Mouse (Mus musculus) gastrocnemius, adult 2 months (tissue): ENCODE measurements around the gene Fndc10. TPM values are rescaled to one million over a fixed set of nuclear protein-coding genes. Genes with fewer than 3 reads are reported as not detected.
A peak's percentile ranks its signal among the peaks of the same experiment; 100 is the strongest.

Source experiments
- DNase-seq: peaks from one replicate; pipeline ENCODE4 v3.0.0; 2022
- H3K27ac ChIP-seq: fragments of 200-600 bp; 2 replicates; pipeline ENCODE4 v1.8.1; 2022; ENCODE audit warnings: mild to moderate bottlenecking
- H3K4me3 ChIP-seq: fragments of 200-600 bp; 2 replicates; pipeline ENCODE4 v1.8.1; 2022; ENCODE audit warnings: mild to moderate bottlenecking, moderate library complexity
- CTCF ChIP-seq: fragments of 200-600 bp; IDR thresholded peaks from 2 replicates; pipeline ENCODE4 v1.8.1; 2022; ENCODE audit warnings: antibody characterized with exemption, mild to moderate bottlenecking, moderate library complexity
- intact Hi-C: fragments of 180-260 bp; cut with DNase I; formaldehyde crosslinking; loops from one replicate; pipeline ENCODE4 v1.15.1; 2025
- total RNA-seq, 2 experiments: library from RNA; stranded (reverse); gene quantifications; 2 replicates each; pipeline ENCODE4 v1.2.3; 2021

Fndc10 gene
- total RNA-seq, 2 experiments from 2014 or later: 1.0 to 1.5 TPM

- peak; percentile 45 for TF ChIP-seq CTCF
- H3K27ac ChIP-seq: peak overlapping the region; percentile 81
- peak; percentile 74 for DNase-seq
- H3K4me3 ChIP-seq: peak overlapping the region; percentile 87
- intact Hi-C loops: no loop called here
Measured at GRCm38 (mm10) chr4:155694482-155695401, 600 bp downstream of the Fndc10 start.

GRCm38 (mm10) chr4:155695531-155696062 lies 1.5 kb downstream of the Fndc10 start:
- intact Hi-C loops: no loop called here
- Histone ChIP-seq H3K27ac (no peak overlapping the region), H3K4me3 (peak overlapping the region; percentile 87)
- TF ChIP-seq CTCF: no peak
- no peak for DNase-seq

- no peak for TF ChIP-seq CTCF
- intact Hi-C loops: no loop called here
- DNase-seq: no peak
- Histone ChIP-seq H3K4me3 (no peak overlapping the region), H3K27ac (no peak overlapping the region)
Measured at GRCm38 (mm10) chr4:155696261-155697255, 2.4 kb downstream of the Fndc10 start.

- Histone ChIP-seq H3K4me3 (no peak overlapping the region), H3K27ac (no peak overlapping the region)
- intact Hi-C loops: loop anchor here (5.0 to 10.0 kb wide), 3 partner anchors 73 to 336 kb away; partner anchors contain the start of gene Prkcz
- peak; percentile 66 for TF ChIP-seq CTCF
- DNase-seq: no peak
Measured at GRCm38 (mm10) chr4:155700425-155700824, 6.3 kb downstream of the Fndc10 start.

GRCm38 (mm10) chr4:155703425-155703929 lies 9.3 kb downstream of the Fndc10 start:
- no peak for DNase-seq
- H3K4me3 ChIP-seq: no peak overlapping the region
- intact Hi-C loops: loop anchor here (5.0 to 10.0 kb wide), 3 partner anchors 76 to 339 kb away; partner anchors contain the start of gene Prkcz
- TF ChIP-seq CTCF: no peak
- H3K27ac ChIP-seq: no peak overlapping the region

- peak; percentile 95 for DNase-seq
- TF ChIP-seq CTCF: no peak
- H3K4me3 ChIP-seq: peak within 1 kb of the TSS; percentile 85
- intact Hi-C loops: loop anchor here (5.0 to 10.0 kb wide), 3 partner anchors 78 to 340 kb away; partner anchors contain the start of gene Prkcz
- H3K27ac ChIP-seq: peak within 1 kb of the TSS; percentile 98
Measured at GRCm38 (mm10) chr4:155704721-155705591, 10.8 kb downstream of the Fndc10 start, which contains the start of gene Ssu72. Ssu72 (plus strand) TSS chr4:155704800.

- TF ChIP-seq CTCF: no peak
- intact Hi-C loops: loop anchor here (10.0 kb wide), 1 partner anchor 341 kb away; the partner anchor contains the start of gene Prkcz
- H3K27ac ChIP-seq: peak overlapping the region; percentile 98
- no peak for DNase-seq
- peak overlapping the region; percentile 85 for H3K4me3 ChIP-seq
Measured at GRCm38 (mm10) chr4:155705592-155705929, 11.4 kb downstream of the Fndc10 start.

GRCm38 (mm10) chr4:155708582-155708981 lies 14.4 kb downstream of the Fndc10 start:
- DNase-seq: no peak
- Histone ChIP-seq H3K4me3 (no peak overlapping the region; the same call in 1 of the 2 replicates), H3K27ac (peak overlapping the region; percentile 76; the same call in 1 of the 2 replicates)
- TF ChIP-seq CTCF: no peak
- intact Hi-C loops: loop anchor here (10.0 kb wide), 1 partner anchor 344 kb away; the partner anchor contains the start of gene Prkcz

GRCm38 (mm10) chr4:155708988-155709387 lies 14.8 kb downstream of the Fndc10 start:
- no peak for TF ChIP-seq CTCF
- Histone ChIP-seq H3K27ac (peak overlapping the region; percentile 76; the same call in 1 of the 2 replicates), H3K4me3 (no peak overlapping the region)
- intact Hi-C loops: loop anchor here (10.0 kb wide), 1 partner anchor 344 kb away; the partner anchor contains the start of gene Prkcz
- no peak for DNase-seq

GRCm38 (mm10) chr4:155710521-155711252 lies 16.5 kb downstream of the Fndc10 start:
- Histone ChIP-seq H3K27ac (peak overlapping the region; percentile 76), H3K4me3 (peak overlapping the region; percentile 25)
- DNase-seq: no peak
- intact Hi-C loops: no loop called here
- no peak for TF ChIP-seq CTCF
